Mouse (Mus musculus): ENCODE results near the gene Tdrd12.

Tdrd12 gene

DNA sequence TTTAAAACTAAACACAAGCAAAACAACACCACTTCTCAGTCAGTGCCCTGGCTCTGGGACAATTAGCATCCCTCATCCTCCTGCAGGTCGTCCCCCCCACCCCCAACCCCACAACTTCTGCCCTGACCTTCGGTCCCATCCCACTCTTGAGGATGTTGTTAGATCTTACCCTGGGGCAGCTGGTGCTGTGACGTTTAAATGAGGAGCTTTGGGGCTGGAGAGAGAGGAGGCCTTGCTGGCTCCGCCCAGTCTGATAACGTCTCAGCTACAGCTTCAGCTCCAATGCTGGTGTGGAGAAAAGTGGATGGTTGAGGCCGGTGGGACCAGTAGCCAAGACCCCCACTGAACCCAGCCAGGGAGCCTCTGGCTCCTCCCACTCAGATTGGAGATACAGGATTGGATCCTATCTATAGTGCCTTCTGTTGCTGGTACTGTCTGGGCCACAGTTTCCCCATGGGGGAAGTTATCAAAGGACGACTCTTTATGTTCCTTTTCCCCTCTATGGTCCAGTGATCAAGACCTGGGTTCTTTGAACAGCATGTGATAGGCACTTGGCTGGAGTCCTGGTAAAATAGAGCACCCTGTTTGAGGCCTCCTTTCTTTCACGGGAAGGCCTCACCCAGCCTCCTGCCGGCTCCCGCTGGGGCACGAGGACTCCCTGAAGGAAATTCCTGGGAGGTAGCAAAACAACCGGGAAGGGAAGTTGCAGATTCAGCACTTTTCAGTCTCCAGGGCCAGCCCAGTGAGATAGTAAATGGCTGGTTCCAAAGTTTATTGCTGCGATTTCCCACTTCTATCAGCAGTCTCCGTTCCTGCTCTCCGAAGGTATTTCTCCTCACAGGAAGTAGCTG is 89.3 kb downstream of the Tdrd12 start, which contains the start of gene Slc7a9:
TSS of gene Slc7a9 (plus strand) at position 801 of the 851 bp plus-strand sequence.
- no peak for DNase-seq (ENCODE audit: low read depth)

- no peak for DNase-seq (ENCODE audit: low read depth)
Observed at GRCm38 (mm10) chr7:35447501-35447900, 90.0 kb downstream of the Tdrd12 start.

DNA sequence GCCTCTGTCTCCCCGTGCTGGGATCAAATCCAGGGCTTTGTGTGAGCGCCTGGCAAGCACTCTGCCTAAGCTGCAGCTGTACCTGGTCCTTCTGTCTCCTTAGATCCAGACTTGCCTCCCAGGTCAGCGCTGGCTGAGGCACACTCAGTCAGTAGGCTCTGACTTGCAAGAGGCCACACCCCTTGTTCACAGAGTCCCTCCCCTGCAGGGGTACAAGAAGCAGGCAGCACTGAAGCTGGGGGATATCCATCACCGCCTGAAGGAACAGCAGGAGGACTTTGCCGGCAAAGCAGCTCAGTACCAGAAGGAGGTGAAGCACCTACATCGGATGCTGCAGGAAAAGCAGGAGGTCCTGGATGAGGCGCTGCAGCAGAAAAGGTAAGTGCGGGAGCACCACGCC is 102.3 kb downstream of the Tdrd12 start:
- DNase-seq (ENCODE audit: low read depth) = no peak

DNA sequence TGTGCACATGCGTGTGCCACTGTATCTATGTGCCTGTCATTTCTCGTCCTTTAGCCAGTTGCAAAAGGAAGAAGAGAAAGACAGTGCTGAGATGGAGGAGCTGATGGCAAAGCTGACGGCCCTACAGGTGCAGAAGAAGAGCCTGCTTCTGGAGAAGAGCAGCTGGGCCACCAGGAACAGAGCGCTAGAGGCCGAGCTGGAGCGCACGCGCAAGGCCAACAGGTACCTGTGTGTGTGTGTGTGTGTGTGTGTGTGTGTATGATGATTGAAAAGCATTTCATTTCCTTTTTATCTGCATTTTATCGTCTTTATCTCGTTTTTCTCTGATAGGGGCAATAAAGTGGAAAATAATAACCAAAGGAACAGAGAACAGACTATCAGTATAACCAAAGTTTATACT is 109.4 kb downstream of the Tdrd12 start:
- no peak for DNase-seq (ENCODE audit: low read depth)

- DNase-seq (ENCODE audit: low read depth) = no peak
Observed at GRCm38 (mm10) chr7:35423071-35423470, 114.5 kb downstream of the Tdrd12 start.
